In the genomic region with DNA sequence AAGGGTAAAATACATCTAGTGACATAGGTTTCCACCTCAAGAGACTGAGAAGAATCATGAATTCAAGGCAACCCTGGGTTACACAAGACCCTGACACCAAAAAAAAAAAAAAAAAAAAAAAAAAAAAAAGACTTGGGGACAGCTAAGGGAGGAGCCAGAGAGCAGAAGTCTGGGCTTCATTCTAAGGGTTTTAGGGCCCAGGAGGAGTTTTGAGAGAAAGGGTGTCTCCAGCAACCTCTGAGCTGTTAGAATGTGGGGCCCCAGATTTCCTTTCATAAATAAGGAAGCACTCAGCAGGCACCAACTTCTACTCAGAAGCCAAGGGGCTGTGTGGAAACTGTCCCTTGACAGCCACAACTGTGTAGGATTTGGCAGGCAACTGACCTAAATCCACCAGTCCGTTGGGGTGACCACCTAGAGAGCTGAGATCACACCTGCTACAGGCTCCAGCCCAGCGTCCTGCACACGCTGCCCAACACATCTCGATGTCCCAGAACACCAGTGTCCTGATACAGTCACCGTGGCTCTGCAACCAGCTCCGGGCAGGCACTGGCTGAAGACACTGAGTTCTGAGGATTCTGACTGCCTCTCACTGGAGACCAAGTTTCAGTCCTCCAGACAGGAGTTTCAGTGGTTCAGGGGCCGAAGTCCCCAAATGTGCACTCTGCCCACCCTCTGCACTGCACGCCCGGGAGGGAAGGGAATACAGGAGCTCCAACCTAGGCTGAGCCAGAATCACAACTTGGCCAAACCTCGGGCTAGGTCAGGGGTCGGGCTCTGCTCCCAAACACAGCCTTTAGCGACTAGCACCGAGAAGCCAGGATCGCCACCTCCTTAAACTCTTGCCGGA, we compare ENCODE assay signal across 8 mouse cellular contexts. TPM values are rescaled to one million over a fixed set of nuclear protein-coding genes. Genes with fewer than 3 reads are reported as not detected.
DNase-seq lines count a peak whose midpoint lies in the region; ATAC-seq and TF ChIP-seq lines count a peak whose summit lies in the region.

No protein-coding gene starts in this region.

- no peaks in the 10 kb centered on the region for H3K9me3 ChIP-seq in heart, embryonic 14.5 days (ENCODE audit: control insufficient read depth, low read length)
- no peaks in the 10 kb centered on the region for H3K9me3 ChIP-seq in megakaryocyte, embryonic 14.5 days

- no peak for TF ChIP-seq POLR2A in bone marrow macrophage, adult 2 months (IDR thresholded peaks at IDR 0.05; ENCODE audit: borderline replicate concordance, low read depth, low read length)

- DNase-seq in spleen, postnatal 10 days (ENCODE audit: low spot score in 2 of 2) = peak; percentile 44 to 53
- no peak for DNase-seq in spleen, adult 12 weeks (ENCODE audit: low spot score)
- peak; percentile 74 for DNase-seq in kidney, postnatal 14 days
- DNase-seq in testis, postnatal 14 days (ENCODE audit: low spot score) = peak; percentile 22
- DNase-seq in left cerebral cortex, adult 18-20 months (ENCODE audit: low spot score in 2 of 2) = no peak

- peaks cover 41% of the 10 kb centered on the region for H3K4me1 ChIP-seq in bone marrow macrophage, adult 2 months (ENCODE audit: control insufficient read depth, insufficient read depth, low read length)
- peaks cover 9 to 27% of the 10 kb centered on the region in 2 experiments for H3K4me1 ChIP-seq in heart, embryonic 14.5 days (ENCODE audit: control insufficient read depth in 2 of 2, insufficient read depth in 2 of 2, low read length in 2 of 2)
- peaks cover 73% of the 10 kb centered on the region for H3K4me1 ChIP-seq in megakaryocyte, embryonic 14.5 days

- peak overlapping the region; percentile 87 for H3K27ac ChIP-seq in bone marrow macrophage, adult 2 months (ENCODE audit: insufficient read depth, low read depth, low read length)
- H3K27ac ChIP-seq in heart, embryonic 14.5 days (replicated peaks in 1 of 2; ENCODE audit: control insufficient read depth in 1 of 2, insufficient read depth in 1 of 2, low read depth in 2 of 2, low read length in 2 of 2) = peak overlapping the region; percentile 85 to 88

- H3K4me3 ChIP-seq in bone marrow macrophage, adult 2 months (ENCODE audit: insufficient read depth, low read length) = peak overlapping the region; percentile 75
- H3K4me3 ChIP-seq in heart, embryonic 14.5 days (ENCODE audit: control insufficient read depth in 1 of 2, insufficient read depth in 1 of 2, low read depth in 1 of 2, low read length in 2 of 2) = peak overlapping the region; percentile 91 to 94
- H3K4me3 ChIP-seq in megakaryocyte, embryonic 14.5 days (replicated peaks) = peak overlapping the region; percentile 99

- H3K9ac ChIP-seq in heart, embryonic 14.5 days (ENCODE audit: low read length) = peak overlapping the region; percentile 94

- no peak for TF ChIP-seq CTCF in bone marrow macrophage, adult 2 months (IDR thresholded peaks at IDR 0.05; ENCODE audit: low read depth, low read length)

- peak overlapping the region; percentile 75 for H3K4me2 ChIP-seq in heart, embryonic 14.5 days (ENCODE audit: low read length)

- under 1% methylated on average over 15 of the region's 15 CpGs for WGBS in heart, embryonic 14.5 days

- H3K27me3 ChIP-seq in heart, embryonic 14.5 days (ENCODE audit: control insufficient read depth, insufficient read depth, low read length) = no peaks in the 10 kb centered on the region
- no peaks in the 10 kb centered on the region for H3K27me3 ChIP-seq in megakaryocyte, embryonic 14.5 days (replicated peaks)

- no peaks in the 10 kb centered on the region for H3K36me3 ChIP-seq in heart, embryonic 14.5 days (ENCODE audit: control insufficient read depth, insufficient read depth, low read length)
- H3K36me3 ChIP-seq in megakaryocyte, embryonic 14.5 days (replicated peaks; ENCODE audit: low read length) = peaks cover 16% of the 10 kb centered on the region

- no peak for ATAC-seq in heart, embryonic 14.5 days (ENCODE audit: insufficient number of reproducible peaks, insufficient read depth, low FRiP score, low read depth)

RNA-seq across cellular contexts. Expression of gene Tspan14, which starts 0.9 kb away (rescaled TPM):
- polyA plus RNA-seq in bone marrow macrophage, adult 2 months (2012; ENCODE audit: insufficient read depth, insufficient read length, missing spikeins) = 71.8 and 88.3 TPM in 2 replicates
- 43.4 and 45.2 TPM in 2 replicates for polyA plus RNA-seq in heart, embryonic 14.5 days (2014; fragmentation: Nextera tagmentation; extraction: Ambion mirVana)
- 20.9 and 22.8 TPM in 2 replicates for polyA plus RNA-seq in megakaryocyte, embryonic 14.5 days (2012; ENCODE audit: insufficient read depth, low replicate concordance)
- total RNA-seq in left cerebral cortex, adult 18-20 months (2021) = 10 to 100 TPM; 41.8 to 45.3 TPM

RNA-seq across cellular contexts. Expression of gene Fam213a, which starts 47.9 kb away (rescaled TPM):
- 29.1 and 31.6 TPM in 2 replicates for polyA plus RNA-seq in bone marrow macrophage, adult 2 months (2012; ENCODE audit: insufficient read depth, insufficient read length, missing spikeins)
- 42.2 and 46.7 TPM in 2 replicates for polyA plus RNA-seq in heart, embryonic 14.5 days (2014; fragmentation: Nextera tagmentation; extraction: Ambion mirVana)
- 4.5 and 11.6 TPM in 2 replicates for polyA plus RNA-seq in megakaryocyte, embryonic 14.5 days (2012; ENCODE audit: insufficient read depth, low replicate concordance)
- total RNA-seq in left cerebral cortex, adult 18-20 months (2021) = 100 to 1,000 TPM; 128 to 132 TPM

Comparison
In these comparisons a context has a peak if more than half of its experiments do, and no peak if none do; other contexts are left out.
1. DNase-seq: peak in spleen, postnatal 10 days (2 of 2), kidney, postnatal 14 days (single experiment) and testis, postnatal 14 days (single experiment); none in spleen, adult 12 weeks (single experiment) and left cerebral cortex, adult 18-20 months (0 of 2).
2. Peak in every context shown above with its lines, with median percentiles within 50 percentile points of each other: H3K4me3 ChIP-seq.